Mouse (Mus musculus): ENCODE results near the gene Pqlc2.

DNA sequence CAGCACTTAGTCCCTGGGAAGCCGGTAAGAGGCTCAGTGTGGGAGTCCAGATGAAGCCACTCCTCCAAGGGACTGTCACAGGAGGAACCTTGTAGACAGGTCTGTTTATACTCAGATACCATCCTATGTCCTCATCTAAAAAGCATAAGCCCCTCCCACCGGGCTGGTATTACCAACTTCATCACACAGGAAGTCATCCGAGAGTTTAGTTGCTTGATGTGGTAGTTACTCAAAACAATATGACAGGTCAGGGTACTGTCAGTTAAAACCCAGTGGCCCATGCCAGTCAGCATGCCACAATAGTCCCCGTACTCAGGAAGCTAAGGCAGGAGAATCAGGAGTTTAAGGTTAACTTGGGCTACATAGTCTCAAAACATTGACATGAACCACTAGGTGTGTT is 9.2 kb upstream of the Pqlc2 start:
- no peak for TF ChIP-seq TAL1 (IDR thresholded peaks at IDR 0.05; ENCODE audit: low read length)
- no peak for TF ChIP-seq GATA1 (IDR thresholded peaks at IDR 0.05; ENCODE audit: low read length)

All from erythroblast, embryonic 14.5 days (primary cell).